Mouse (Mus musculus): Measurements from ENCODE around the gene Kif2c. TPM values are rescaled to one million over a fixed set of nuclear protein-coding genes. Genes with fewer than 3 reads are reported as not detected.

Kif2c gene
- polyA plus RNA-seq, 1 experiment from 2014 or later, result 56.1 TPM

GRCm38 (mm10) chr4:117120445-117121414 lies 61.7 kb downstream of the Kif2c start:
- peak; percentile 88 for DNase-seq (ENCODE audit: low spot score)

- no peak for DNase-seq (ENCODE audit: low spot score)
Measured at GRCm38 (mm10) chr4:117120052-117120444, 62.4 kb downstream of the Kif2c start.

GRCm38 (mm10) chr4:117119636-117120035 lies 62.8 kb downstream of the Kif2c start:
- DNase-seq (ENCODE audit: low spot score), result no peak

- no peak for DNase-seq (ENCODE audit: low spot score)
Measured at GRCm38 (mm10) chr4:117117931-117118330, 64.5 kb downstream of the Kif2c start.

GRCm38 (mm10) chr4:117115592-117115991 lies 66.8 kb downstream of the Kif2c start:
- DNase-seq (ENCODE audit: low spot score), result peak; percentile 82

- no peak for DNase-seq (ENCODE audit: low spot score)
Measured at GRCm38 (mm10) chr4:117113237-117113636, 69.2 kb downstream of the Kif2c start.

- no peak for DNase-seq (ENCODE audit: low spot score)
Measured at GRCm38 (mm10) chr4:117110985-117111384, 71.5 kb downstream of the Kif2c start.

- DNase-seq (ENCODE audit: low spot score), result peak; percentile 45
Measured at GRCm38 (mm10) chr4:117110249-117110648, 72.2 kb downstream of the Kif2c start.

Small RNA genes within 50 kb of the gene (microRNA-seq; reads per million reads assigned to microRNA genes)
- not detected for gene Gm22398 (ENCODE audit: borderline number of aligned reads)

Other genes with a start within 250 kb of the Kif2c start
- 102 and 109 TPM in 2 replicates for gene Urod, start 188.2 kb downstream of the Kif2c start, polyA plus RNA-seq (2015; fragmentation: Nextera tagmentation; extraction: Ambion mirVana)
- gene Hectd3, start 187.3 kb downstream of the Kif2c start, polyA plus RNA-seq (2015; fragmentation: Nextera tagmentation; extraction: Ambion mirVana), result 14.4 and 14.6 TPM in 2 replicates
- 40.9 and 42.1 TPM in 2 replicates for gene Eif2b3, start 163.2 kb downstream of the Kif2c start, polyA plus RNA-seq (2015; fragmentation: Nextera tagmentation; extraction: Ambion mirVana)
- 0.39 and 0.44 TPM in 2 replicates for gene Ptch2, start 86.6 kb downstream of the Kif2c start, polyA plus RNA-seq (2015; fragmentation: Nextera tagmentation; extraction: Ambion mirVana)
- 15.7 and 19.2 TPM in 2 replicates for gene Btbd19, start 56.9 kb downstream of the Kif2c start, polyA plus RNA-seq (2015; fragmentation: Nextera tagmentation; extraction: Ambion mirVana)
- 1.0 and 1.8 TPM in 2 replicates for gene Tctex1d4, start 55.8 kb downstream of the Kif2c start, polyA plus RNA-seq (2015; fragmentation: Nextera tagmentation; extraction: Ambion mirVana)
- gene Plk3, start 48.7 kb downstream of the Kif2c start, polyA plus RNA-seq (2015; fragmentation: Nextera tagmentation; extraction: Ambion mirVana), result 3.4 and 4.1 TPM in 2 replicates
- gene Rps8, start 26.4 kb downstream of the Kif2c start, polyA plus RNA-seq (2015; fragmentation: Nextera tagmentation; extraction: Ambion mirVana), result 1,163 and 1,165 TPM in 2 replicates
- gene Tmem53, start 69.3 kb upstream of the Kif2c start, polyA plus RNA-seq (2015; fragmentation: Nextera tagmentation; extraction: Ambion mirVana), result 13.7 and 14.2 TPM in 2 replicates
- gene Armh1, start 69.5 kb upstream of the Kif2c start, polyA plus RNA-seq (2015; fragmentation: Nextera tagmentation; extraction: Ambion mirVana), result 0.38 and 0.45 TPM in 2 replicates

Data from thymus, postnatal 0 days (tissue).